Mouse (Mus musculus) neural tube, embryonic 13.5 days (tissue): ENCODE data around the gene H2al2a. TPM values are rescaled to one million over a fixed set of nuclear protein-coding genes. Genes with fewer than 3 reads are reported as not detected.

ENCODE experiments used
- ATAC-seq: fragments of 200-750 bp; cut with Nextera tagmentation; 2 replicates; pipeline ENCODE4 v1.8.0; 2017; ENCODE audit warnings: low read depth, mild to moderate bottlenecking, moderate TSS enrichment, moderate library complexity
- H3K27ac ChIP-seq: fragments of 300-500 bp; sonication (generic); replicated peaks from 2 replicates; pipeline ENCODE4 v1.5.1; 2015; ENCODE audit warnings: moderate library complexity, mild to moderate bottlenecking, inconsistent platforms
- H3K27me3 ChIP-seq: fragments of 300-500 bp; sonication (generic); 2 replicates; pipeline ENCODE4 v1.6.1; 2015; ENCODE audit warnings: mild to moderate bottlenecking, inconsistent platforms
- H3K36me3 ChIP-seq: fragments of 300-500 bp; sonication (generic); 2 replicates; pipeline ENCODE4 v1.6.1; 2015; ENCODE audit warnings: mild to moderate bottlenecking, inconsistent platforms
- H3K4me1 ChIP-seq: fragments of 300-500 bp; sonication (generic); replicated peaks from 2 replicates; pipeline ENCODE4 v1.6.1; 2015; ENCODE audit warnings: inconsistent platforms
- H3K4me2 ChIP-seq: fragments of 300-500 bp; sonication (generic); 2 replicates; pipeline ENCODE4 v1.6.1; 2015; ENCODE audit warnings: inconsistent platforms, mild to moderate bottlenecking, moderate library complexity
- H3K4me3 ChIP-seq: fragments of 300-500 bp; sonication (generic); 2 replicates; pipeline ENCODE4 v1.5.1; 2015; ENCODE audit warnings: mild to moderate bottlenecking, inconsistent platforms
- H3K9ac ChIP-seq: fragments of 300-500 bp; sonication (generic); 2 replicates; pipeline ENCODE4 v1.6.1; 2015; ENCODE audit warnings: moderate library complexity, mild to moderate bottlenecking, inconsistent platforms
- H3K9me3 ChIP-seq: fragments of 300-500 bp; sonication (generic); 2 replicates; pipeline ENCODE4 v1.6.1; 2016; ENCODE audit warnings: inconsistent platforms
- WGBS: fragments of 180-500 bp; shearing (Covaris S2); methylation state at CpG from one replicate; pipeline ENCODE4 v1.1.7; 2015; 5-methylcytosine and 5-hydroxymethylcytosine counted together
- polyA plus RNA-seq: library from polyadenylated mRNA; unstranded; fragments of >200 nt; fragmentation: Nextera tagmentation; extraction: Ambion mirVana; gene quantifications from 2 replicates; pipeline ENCODE4 v1.2.1, GENCODE M21; 2015

H2al2a gene
- not detected in 2 replicates for polyA plus RNA-seq

- Histone ChIP-seq H3K36me3 (no peaks in the 10 kb centered on the region), H3K4me3 (no peak within 1 kb of the TSS), H3K4me2 (no peak within 1 kb of the TSS), H3K9me3 (no peaks in the 10 kb centered on the region), H3K27ac (no peak within 1 kb of the TSS), H3K27me3 (no peaks in the 10 kb centered on the region), H3K4me1 (no peaks in the 10 kb centered on the region), H3K9ac (no peak within 1 kb of the TSS)
- ATAC-seq, result no peak
Observed at GRCm38 (mm10) chr2:17996858-17997257, at the start of gene H2al2a. H2al2a (minus strand) TSS chr2:17996958.

GRCm38 (mm10) chr2:18046186-18046585 is 49.4 kb upstream of the H2al2a start:
- Histone ChIP-seq H3K27ac (peak overlapping the region; percentile 100), H3K4me2 (peak overlapping the region; percentile 81), H3K36me3 (no peaks in the 10 kb centered on the region), H3K4me3 (peak overlapping the region; percentile 97), H3K4me1 (peaks cover 58% of the 10 kb centered on the region), H3K9ac (peak overlapping the region; percentile 100), H3K27me3 (no peaks in the 10 kb centered on the region), H3K9me3 (no peaks in the 10 kb centered on the region)
- WGBS, result under 1% methylated on average over 4 of the region's 4 CpGs
- no peak for ATAC-seq

- 6% methylated on average over 6 of the region's 6 CpGs for WGBS
Observed at GRCm38 (mm10) chr2:18045781-18046181, 49.0 kb upstream of the H2al2a start.

GRCm38 (mm10) chr2:18045143-18045780 is 48.5 kb upstream of the H2al2a start:
- 3% methylated on average over 7 of the region's 7 CpGs for WGBS
- H3K4me1 ChIP-seq, result peaks cover 58% of the 10 kb centered on the region
- ATAC-seq, result no peak
- peak overlapping the region; percentile 100 for H3K9ac ChIP-seq
- no peaks in the 10 kb centered on the region for H3K36me3 ChIP-seq
- H3K4me2 ChIP-seq, result peak overlapping the region; percentile 81
- peak overlapping the region; percentile 97 for H3K4me3 ChIP-seq
- H3K27me3 ChIP-seq, result no peaks in the 10 kb centered on the region
- peak overlapping the region; percentile 100 for H3K27ac ChIP-seq
- H3K9me3 ChIP-seq, result no peaks in the 10 kb centered on the region

More at GRCm38 (mm10) chr2:18045781-18046181, 49.0 kb upstream of the H2al2a start:
- Histone ChIP-seq H3K9me3 (no peaks in the 10 kb centered on the region), H3K27me3 (no peaks in the 10 kb centered on the region), H3K27ac (peak overlapping the region; percentile 100), H3K9ac (peak overlapping the region; percentile 100), H3K36me3 (no peaks in the 10 kb centered on the region), H3K4me1 (peaks cover 58% of the 10 kb centered on the region), H3K4me3 (peak overlapping the region; percentile 97), H3K4me2 (peak overlapping the region; percentile 81)
- ATAC-seq, result no peak

GRCm38 (mm10) chr2:18041199-18041885 is 44.6 kb upstream of the H2al2a start:
- ATAC-seq, result peak; percentile 52
- H3K9me3 ChIP-seq, result no peaks in the 10 kb centered on the region
- H3K27ac ChIP-seq, result peak overlapping the region; percentile 93
- no peaks in the 10 kb centered on the region for H3K36me3 ChIP-seq
- H3K4me3 ChIP-seq, result peak overlapping the region; percentile 32
- H3K9ac ChIP-seq, result peak overlapping the region; percentile 81
- 3% methylated on average over 14 of the region's 14 CpGs for WGBS
- no peaks in the 10 kb centered on the region for H3K27me3 ChIP-seq
- peaks cover 70% of the 10 kb centered on the region for H3K4me1 ChIP-seq
- peak overlapping the region; percentile 81 for H3K4me2 ChIP-seq

GRCm38 (mm10) chr2:18040347-18041160 is 43.8 kb upstream of the H2al2a start:
- H3K27me3 ChIP-seq, result no peaks in the 10 kb centered on the region
- peak overlapping the region; percentile 81 for H3K9ac ChIP-seq
- H3K4me3 ChIP-seq, result peak overlapping the region; percentile 32
- peak; percentile 54 for ATAC-seq
- no peaks in the 10 kb centered on the region for H3K36me3 ChIP-seq
- peak overlapping the region; percentile 93 for H3K27ac ChIP-seq
- no peaks in the 10 kb centered on the region for H3K9me3 ChIP-seq
- H3K4me2 ChIP-seq, result peak overlapping the region; percentile 81
- 8% methylated on average over 27 of the region's 27 CpGs for WGBS
- peaks cover 71% of the 10 kb centered on the region for H3K4me1 ChIP-seq

GRCm38 (mm10) chr2:18039566-18040290 is 43.0 kb upstream of the H2al2a start:
- 2% methylated on average over 46 of the region's 46 CpGs for WGBS
- ATAC-seq, result peak; percentile 64
- H3K27ac ChIP-seq, result peak overlapping the region; percentile 93
- no peaks in the 10 kb centered on the region for H3K27me3 ChIP-seq
- no peaks in the 10 kb centered on the region for H3K9me3 ChIP-seq
- H3K4me2 ChIP-seq, result peak overlapping the region; percentile 81
- peaks cover 75% of the 10 kb centered on the region for H3K4me1 ChIP-seq
- H3K4me3 ChIP-seq, result peak overlapping the region; percentile 32
- no peaks in the 10 kb centered on the region for H3K36me3 ChIP-seq
- peak overlapping the region; percentile 81 for H3K9ac ChIP-seq

GRCm38 (mm10) chr2:18038895-18039371 is 42.2 kb upstream of the H2al2a start:
- Histone ChIP-seq H3K9ac (peak overlapping the region; percentile 81), H3K4me1 (peaks cover 75% of the 10 kb centered on the region), H3K27me3 (no peaks in the 10 kb centered on the region), H3K9me3 (no peaks in the 10 kb centered on the region), H3K27ac (peak overlapping the region; percentile 93), H3K4me3 (peak overlapping the region; percentile 32), H3K4me2 (peak overlapping the region; percentile 81), H3K36me3 (no peaks in the 10 kb centered on the region)
- 21% methylated on average over 10 of the region's 10 CpGs for WGBS
- no peak for ATAC-seq

- Histone ChIP-seq H3K4me1 (peaks cover 77% of the 10 kb centered on the region), H3K27me3 (no peaks in the 10 kb centered on the region), H3K9ac (no peak overlapping the region), H3K4me2 (no peak overlapping the region; the same call in 1 of the 2 replicates), H3K36me3 (no peaks in the 10 kb centered on the region), H3K27ac (no peak overlapping the region), H3K9me3 (no peaks in the 10 kb centered on the region), H3K4me3 (no peak overlapping the region)
- WGBS, result 52% methylated on average over 3 of the region's 3 CpGs
- no peak for ATAC-seq
Observed at GRCm38 (mm10) chr2:18038141-18038752, 41.5 kb upstream of the H2al2a start.

GRCm38 (mm10) chr2:18037491-18037890 is 40.7 kb upstream of the H2al2a start, which contains the start of gene A930004D18Rik:
A930004D18Rik (minus strand) TSS chr2:18037737.
- peaks cover 77% of the 10 kb centered on the region for H3K4me1 ChIP-seq
- no peaks in the 10 kb centered on the region for H3K9me3 ChIP-seq
- H3K36me3 ChIP-seq, result no peaks in the 10 kb centered on the region
- no peaks in the 10 kb centered on the region for H3K27me3 ChIP-seq
- H3K4me3 ChIP-seq, result no peak within 1 kb of the TSS
- no peak for ATAC-seq
- no peak within 1 kb of the TSS for H3K9ac ChIP-seq
- no peak within 1 kb of the TSS for H3K27ac ChIP-seq
- no peak within 1 kb of the TSS; the same call in 1 of the 2 replicates for H3K4me2 ChIP-seq
- WGBS, result 81% methylated on average over 2 of the region's 2 CpGs
